Mouse (Mus musculus) olfactory bulb, adult 2 months (tissue): ENCODE measurements at regions not wholly inside any gene's neighbourhood (a gene's known extent, or its start where the extent isn't known, plus 50 kb on each side); places are given as distances from the start of the nearest gene placed in this dataset.
"Not testable (repeated sequence)": the region's sequence is repeated elsewhere in the genome, so short reads cannot be mapped to it uniquely, and the experiment has no call there.

Source experiments
- H3K27ac ChIP-seq: fragments of 200-500 bp; 2 replicates; pipeline ENCODE4 v1.5.1; 2012; ENCODE audit warnings: low read depth, low read length; ENCODE audit not compliant: insufficient read depth
- H3K4me1 ChIP-seq: fragments of 200-500 bp; 2 replicates; pipeline ENCODE4 v1.6.1; 2012; ENCODE audit warnings: low read length; ENCODE audit not compliant: control insufficient read depth, insufficient read depth
- H3K4me3 ChIP-seq: fragments of 200-500 bp; 2 replicates; pipeline ENCODE4 v1.5.1; 2012; ENCODE audit warnings: mild to moderate bottlenecking, low read depth, low read length, moderate library complexity; ENCODE audit not compliant: insufficient read depth
- CTCF ChIP-seq: fragments of 200-500 bp; IDR thresholded peaks from 2 replicates; pipeline ENCODE4 v1.5.1; 2012; ENCODE audit warnings: low read depth, mild to moderate bottlenecking, low read length, moderate library complexity; ENCODE audit not compliant: insufficient read depth
- POLR2A ChIP-seq: fragments of 200-500 bp; IDR thresholded peaks from 2 replicates; pipeline ENCODE4 v1.6.1; 2012; ENCODE audit warnings: mild to moderate bottlenecking, low read depth, low read length, moderate library complexity; ENCODE audit not compliant: insufficient read depth
- WGBS: fragments of 180-500 bp; shearing (Covaris S2); methylation state at CpG from one replicate; pipeline ENCODE4 v1.1.7; 2018; 5-methylcytosine and 5-hydroxymethylcytosine counted together

- Histone ChIP-seq H3K4me1 (no peaks in the 10 kb centered on the region), H3K27ac (no peak overlapping the region), H3K4me3 (no peak overlapping the region)
- WGBS = 98% methylated on average over 3 of the region's 3 CpGs
- TF ChIP-seq CTCF (no peak), POLR2A (no peak)
Observed at GRCm38 (mm10) chr5:3211284-3211683, 130.0 kb upstream of the Cdk6 start.

DNA sequence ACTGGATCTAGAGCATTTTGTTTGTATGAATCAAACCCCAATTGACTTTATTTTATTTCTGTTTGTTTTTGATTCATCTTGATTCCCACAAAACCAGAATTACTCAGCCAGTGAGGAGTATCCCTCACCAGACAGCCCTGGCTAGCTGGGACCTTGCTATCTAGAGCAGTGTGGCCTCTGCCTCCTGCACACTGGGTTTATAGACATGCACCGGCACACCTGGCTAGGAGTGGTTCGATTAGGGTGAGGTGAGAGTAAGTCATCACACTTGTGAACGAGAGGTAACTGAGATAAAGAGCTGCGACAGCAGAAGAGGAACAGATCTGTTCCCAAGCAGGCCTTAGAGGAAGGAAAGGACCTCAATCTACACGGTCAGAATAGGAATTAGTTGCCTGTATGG is 125.2 kb upstream of the Cdk6 start:
- 88% methylated on average over 5 of the region's 5 CpGs for WGBS
- Histone ChIP-seq H3K27ac (no peak overlapping the region), H3K4me3 (no peak overlapping the region), H3K4me1 (no peaks in the 10 kb centered on the region)
- TF ChIP-seq CTCF = no peak
- no peak for TF ChIP-seq POLR2A

GRCm38 (mm10) chr5:3219230-3219629 is 122.1 kb upstream of the Cdk6 start:
- H3K4me1 ChIP-seq = no peaks in the 10 kb centered on the region
- WGBS = 47% methylated on average over 4 of the region's 4 CpGs
- no peak overlapping the region for H3K27ac ChIP-seq
- no peak overlapping the region for H3K4me3 ChIP-seq
- TF ChIP-seq CTCF (no peak), POLR2A (no peak)

- H3K4me3 ChIP-seq = no peak overlapping the region
- TF ChIP-seq CTCF (no peak), POLR2A (no peak)
- WGBS = 78% methylated on average over 3 of the region's 3 CpGs
- H3K27ac ChIP-seq = no peak overlapping the region
- H3K4me1 ChIP-seq = no peaks in the 10 kb centered on the region
Observed at GRCm38 (mm10) chr5:3219770-3220169, 121.5 kb upstream of the Cdk6 start.

- not testable (repeated sequence) for H3K4me3 ChIP-seq, H3K4me1 ChIP-seq, H3K27ac ChIP-seq
- 54% methylated on average over 4 of the region's 4 CpGs for WGBS
Observed at GRCm38 (mm10) chr5:3223819-3224218, 117.5 kb upstream of the Cdk6 start.

- not testable (repeated sequence) for H3K4me1 ChIP-seq, H3K4me3 ChIP-seq, H3K27ac ChIP-seq
- 78% methylated on average over 14 of the region's 14 CpGs for WGBS
Observed at GRCm38 (mm10) chr5:3224392-3225054, 116.8 kb upstream of the Cdk6 start.

GRCm38 (mm10) chr5:3225358-3225757 is 115.9 kb upstream of the Cdk6 start:
- 63% methylated on average over 8 of the region's 8 CpGs for WGBS
- not testable (repeated sequence) for H3K4me1 ChIP-seq, H3K4me3 ChIP-seq, H3K27ac ChIP-seq

DNA sequence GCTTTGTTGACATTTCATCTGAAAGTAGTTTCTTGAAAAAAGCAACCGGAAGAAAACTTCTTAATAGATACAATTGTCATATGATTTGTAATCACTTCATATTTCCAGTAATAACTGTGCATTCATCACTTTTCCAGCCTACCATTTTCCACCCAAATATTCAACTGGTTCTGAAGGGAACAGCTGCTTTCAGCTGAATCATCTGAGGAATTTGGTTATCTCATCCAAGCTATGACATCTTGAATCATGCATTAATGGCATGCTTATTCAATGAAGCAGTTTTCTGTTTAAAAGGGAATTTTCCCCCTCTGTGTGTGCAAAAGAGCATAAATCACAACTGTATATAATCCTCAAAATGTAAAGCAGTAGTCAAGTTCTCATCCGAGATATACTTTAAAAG is 97.2 kb upstream of the Cdk6 start:
- not testable (repeated sequence) for H3K4me3 ChIP-seq, H3K4me1 ChIP-seq, H3K27ac ChIP-seq
- 75% methylated on average over 2 of the region's 2 CpGs for WGBS

DNA sequence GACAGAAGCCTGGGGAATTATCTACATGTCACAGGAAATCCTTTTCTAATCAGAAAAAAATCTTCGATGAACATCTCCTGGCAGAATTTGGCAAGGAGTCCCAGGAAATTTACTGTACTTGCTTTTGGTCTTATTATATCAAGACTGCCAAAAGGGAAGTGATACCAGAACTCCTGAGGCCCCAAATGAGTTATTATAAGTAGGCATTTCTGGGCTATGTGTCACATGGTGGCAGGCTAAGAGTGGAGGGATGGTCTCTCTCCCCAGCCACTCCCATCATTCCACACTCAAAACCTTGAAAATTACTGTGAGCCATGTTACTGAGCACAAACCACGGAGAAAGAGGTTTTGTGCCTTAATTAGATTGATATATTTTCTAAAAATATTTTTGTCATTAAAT is 94.0 kb upstream of the Cdk6 start:
- H3K4me3 ChIP-seq = no peak overlapping the region
- TF ChIP-seq POLR2A (no peak), CTCF (no peak)
- H3K27ac ChIP-seq = no peak overlapping the region
- no peaks in the 10 kb centered on the region for H3K4me1 ChIP-seq
- WGBS = 65% methylated on average over 2 of the region's 2 CpGs

- Histone ChIP-seq H3K4me1 (no peaks in the 10 kb centered on the region), H3K4me3 (no peak overlapping the region), H3K27ac (no peak overlapping the region)
- 95% methylated on average over 2 of the region's 2 CpGs for WGBS
- TF ChIP-seq CTCF (no peak), POLR2A (no peak)
Observed at GRCm38 (mm10) chr5:3250273-3250672, 91.0 kb upstream of the Cdk6 start.

DNA sequence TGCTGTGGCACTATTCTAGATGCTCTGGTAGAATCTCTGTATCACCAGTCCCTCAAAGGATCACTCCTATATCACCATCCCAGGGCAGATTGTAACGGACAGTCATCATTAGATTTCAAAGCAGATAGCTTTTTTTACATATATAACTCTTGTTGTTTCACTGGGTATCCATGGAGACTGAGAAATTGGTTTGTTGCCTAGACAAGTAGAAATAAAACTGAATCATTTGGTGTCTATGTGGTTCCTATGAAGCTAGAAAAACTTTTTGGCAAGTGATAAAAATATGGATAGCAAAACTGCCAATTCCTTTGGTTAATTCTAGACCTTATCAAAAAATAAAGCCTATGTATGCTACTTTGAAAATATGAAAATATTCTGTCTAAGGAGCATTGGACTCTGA is 81.0 kb upstream of the Cdk6 start:
- no peak overlapping the region for H3K27ac ChIP-seq
- WGBS = 85% methylated on average over 1 of the region's 1 CpGs
- H3K4me3 ChIP-seq = no peak overlapping the region
- H3K4me1 ChIP-seq = no peaks in the 10 kb centered on the region
- no peak for TF ChIP-seq CTCF
- no peak for TF ChIP-seq POLR2A

DNA sequence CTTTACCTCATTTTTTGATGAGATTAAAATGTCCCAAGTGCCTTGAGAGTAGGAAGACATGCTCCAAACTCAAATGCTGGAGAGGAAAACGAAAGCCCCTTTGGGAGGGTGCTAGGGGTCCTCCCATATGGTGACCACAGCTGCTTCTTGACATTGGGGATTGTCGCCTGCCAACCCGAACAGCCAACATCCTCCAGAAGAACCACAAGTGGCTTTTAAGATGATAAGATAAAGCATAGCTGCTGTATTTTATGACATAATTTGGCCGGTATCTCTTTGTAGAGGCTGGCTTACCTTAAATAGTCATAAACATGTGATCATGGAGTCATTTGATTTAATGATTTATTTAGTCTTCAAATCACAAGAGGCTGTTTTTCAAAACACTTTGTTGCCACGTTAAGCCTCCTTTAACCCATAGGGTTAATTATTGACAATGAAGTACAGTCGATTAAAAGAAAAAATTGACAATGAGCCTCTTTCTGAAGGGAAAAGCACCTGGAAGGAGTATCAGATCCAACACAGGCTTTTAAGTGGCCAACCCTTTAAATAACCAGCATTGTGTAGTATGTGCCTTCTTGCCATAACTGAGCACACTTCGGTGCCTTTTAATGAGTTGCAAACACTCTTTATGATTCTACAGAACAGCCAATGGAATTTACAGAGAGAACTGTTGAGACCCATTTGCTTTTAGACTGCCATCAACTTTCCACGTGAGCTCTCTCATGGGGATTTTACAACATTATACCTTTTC is 76.1 kb upstream of the Cdk6 start:
- WGBS = 89% methylated on average over 8 of the region's 8 CpGs
- H3K4me1 ChIP-seq, H3K4me3 ChIP-seq, H3K27ac ChIP-seq: not testable (repeated sequence)
